Mouse (Mus musculus) intestine, embryonic 15.5 days (tissue): ENCODE results near the gene Cirbp. TPM values are rescaled to one million over a fixed set of nuclear protein-coding genes. Genes with fewer than 3 reads are reported as not detected.

Source experiments
- ATAC-seq: fragments of 200-750 bp; cut with Nextera tagmentation; 2 replicates; pipeline ENCODE4 v1.8.0; 2017; ENCODE audit warnings: moderate TSS enrichment, moderate library complexity
- H3K27ac ChIP-seq: fragments of 300-500 bp; sonication (generic); 2 replicates; pipeline ENCODE4 v1.5.1; 2015; ENCODE audit warnings: mild to moderate bottlenecking, inconsistent platforms
- H3K27me3 ChIP-seq: fragments of 300-500 bp; sonication (generic); replicated peaks from 2 replicates; pipeline ENCODE4 v1.6.1; 2015; ENCODE audit warnings: inconsistent platforms
- H3K36me3 ChIP-seq: fragments of 300-500 bp; sonication (generic); 2 replicates; pipeline ENCODE4 v1.6.1; 2015; ENCODE audit warnings: inconsistent platforms
- H3K4me1 ChIP-seq: fragments of 300-500 bp; sonication (generic); replicated peaks from 2 replicates; pipeline ENCODE4 v1.6.1; 2015; ENCODE audit warnings: inconsistent platforms
- H3K4me2 ChIP-seq: fragments of 300-500 bp; sonication (generic); replicated peaks from 2 replicates; pipeline ENCODE4 v1.6.1; 2015; ENCODE audit warnings: mild to moderate bottlenecking, inconsistent platforms
- H3K4me3 ChIP-seq: fragments of 300-500 bp; sonication (generic); replicated peaks from 2 replicates; pipeline ENCODE4 v1.5.1; 2015; ENCODE audit warnings: inconsistent platforms
- H3K9ac ChIP-seq: fragments of 300-500 bp; sonication (generic); 2 replicates; pipeline ENCODE4 v1.6.1; 2015; ENCODE audit warnings: inconsistent platforms
- H3K9me3 ChIP-seq: fragments of 300-500 bp; sonication (generic); 2 replicates; pipeline ENCODE4 v1.6.1; 2016; ENCODE audit warnings: inconsistent platforms
- WGBS: fragments of 180-500 bp; shearing (Covaris S2); methylation state at CpG from one replicate; pipeline ENCODE4 v1.1.7; 2015; 5-methylcytosine and 5-hydroxymethylcytosine counted together
- polyA plus RNA-seq: library from polyadenylated mRNA; unstranded; fragments of >200 nt; fragmentation: Nextera tagmentation; extraction: Ambion mirVana; gene quantifications from 2 replicates; pipeline ENCODE4 v1.2.1, GENCODE M21; 2015

The Cirbp gene
- polyA plus RNA-seq, 1 experiment from 2014 or later: 83.9 TPM

DNA sequence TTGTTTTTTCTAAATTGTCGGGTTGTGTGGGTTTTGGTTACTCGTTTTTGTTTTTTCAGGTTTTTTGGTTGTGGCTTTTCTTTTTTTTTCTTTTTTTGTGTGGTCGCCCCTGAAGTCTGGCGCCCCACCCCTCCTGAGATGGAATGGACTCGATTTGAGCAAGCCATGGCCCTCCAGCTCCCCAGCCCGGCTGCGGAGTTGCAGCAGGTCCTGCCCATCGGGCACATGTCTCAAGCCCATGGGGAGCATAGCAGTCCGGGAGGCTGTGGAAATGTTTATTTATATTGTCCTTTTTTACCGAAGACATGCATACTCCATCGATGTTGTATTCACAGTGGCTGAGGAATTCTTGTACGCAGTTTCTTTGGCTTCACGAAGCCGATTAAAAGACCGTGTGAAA, 5.5 kb downstream of the Cirbp start:
- Histone ChIP-seq H3K9me3 (no peaks in the 10 kb centered on the region), H3K36me3 (peaks cover 22% of the 10 kb centered on the region), H3K4me1 (peaks cover 39% of the 10 kb centered on the region), H3K9ac (0 out of 2 replicates have a peak overlapping the region, but pooled peaks have one; percentile 62), H3K27ac (peak overlapping the region; percentile 48; the same call in 1 of the 2 replicates), H3K4me3 (no peak overlapping the region), H3K27me3 (no peaks in the 10 kb centered on the region), H3K4me2 (0 out of 2 replicates have a peak overlapping the region, but pooled peaks have one; percentile 6)
- 84% methylated on average over 15 of the region's 15 CpGs for WGBS
- ATAC-seq: no peak

GRCm38 (mm10) chr10:80171760-80172526, 6.2 kb downstream of the Cirbp start:
- H3K9ac ChIP-seq: peak overlapping the region; percentile 62
- no peak overlapping the region; the same call in none of the 2 replicates for H3K4me3 ChIP-seq
- H3K27ac ChIP-seq: peak overlapping the region; percentile 94
- no peaks in the 10 kb centered on the region for H3K9me3 ChIP-seq
- H3K36me3 ChIP-seq: peaks cover 22% of the 10 kb centered on the region
- ATAC-seq: no peak
- WGBS: 81% methylated on average over 45 of the region's 45 CpGs
- peaks cover 39% of the 10 kb centered on the region for H3K4me1 ChIP-seq
- no peaks in the 10 kb centered on the region for H3K27me3 ChIP-seq
- H3K4me2 ChIP-seq: peak overlapping the region; percentile 78

DNA sequence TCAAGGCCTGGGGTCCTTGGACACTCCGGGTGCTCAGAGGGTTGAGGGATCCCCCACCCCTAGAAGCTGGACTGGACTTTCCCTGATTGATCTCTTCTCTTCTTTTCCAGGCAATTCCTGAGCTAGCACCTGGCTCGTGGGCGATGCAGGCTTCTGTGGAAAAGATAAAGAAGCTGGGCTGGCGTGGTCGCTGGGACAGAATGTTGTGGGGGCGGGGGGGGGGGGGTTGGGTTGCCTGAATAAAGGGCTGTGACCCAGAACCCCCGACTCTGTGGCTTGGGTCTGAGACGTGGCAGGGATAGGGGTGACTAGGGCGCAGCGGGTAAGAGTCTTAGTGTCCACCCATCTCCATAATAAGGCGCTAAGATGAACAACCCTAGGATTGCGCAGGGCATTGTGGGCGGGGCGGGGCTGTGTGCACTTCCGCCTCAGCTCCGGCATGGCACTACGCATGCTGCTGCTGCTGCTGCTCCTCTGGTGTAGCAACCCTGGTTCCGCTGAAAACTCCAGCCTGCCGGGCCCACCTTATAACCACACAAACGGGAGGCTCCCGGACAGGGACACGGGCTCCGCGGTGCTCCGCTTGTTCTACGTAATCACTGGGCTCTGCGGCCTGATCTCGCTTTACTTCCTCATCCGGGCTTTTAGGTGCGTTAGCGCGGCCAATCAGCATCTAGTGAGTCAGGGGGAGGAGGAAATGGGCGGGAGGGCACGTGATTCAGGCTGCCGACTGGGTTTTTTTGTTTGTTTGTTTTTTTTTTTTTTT, 6.9 kb downstream of the Cirbp start, which contains the start of gene 1600002K03Rik:
Gene 1600002K03Rik, plus strand, starts transcription at position 418 of the 766 bp plus-strand sequence.
- ATAC-seq: peak; percentile 83
- Histone ChIP-seq H3K27me3 (no peaks in the 10 kb centered on the region), H3K9ac (peak within 1 kb of the TSS; percentile 62), H3K36me3 (peaks cover 22% of the 10 kb centered on the region), H3K27ac (peak within 1 kb of the TSS; percentile 94), H3K4me3 (peak within 1 kb of the TSS; percentile 59), H3K4me2 (peak within 1 kb of the TSS; percentile 78), H3K9me3 (no peaks in the 10 kb centered on the region), H3K4me1 (peaks cover 39% of the 10 kb centered on the region)
- 5% methylated on average over 35 of the region's 35 CpGs for WGBS

DNA sequence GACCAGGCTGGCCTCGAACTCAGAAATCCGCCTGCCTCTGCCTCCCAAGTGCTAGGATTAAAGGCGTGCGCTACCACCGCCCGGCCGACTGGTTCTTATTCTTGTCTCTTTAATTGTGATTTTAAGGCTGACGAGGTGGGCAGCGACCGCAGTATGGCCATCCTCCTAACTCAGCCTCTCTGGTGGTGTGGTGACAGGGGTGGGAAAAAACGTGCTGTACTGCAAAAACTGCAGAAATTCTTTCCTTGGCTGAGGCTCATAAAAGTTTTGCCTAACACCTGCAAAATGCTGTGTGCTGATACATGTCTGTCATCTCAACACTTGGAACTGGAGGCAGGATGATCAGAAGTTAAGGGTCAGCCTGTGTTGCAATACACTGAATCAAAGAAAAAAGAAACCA, 7.6 kb downstream of the Cirbp start:
- H3K27ac ChIP-seq: 0 out of 2 replicates have a peak overlapping the region, but pooled peaks have one; percentile 37
- H3K4me2 ChIP-seq: peak overlapping the region; percentile 78
- WGBS: 14% methylated on average over 11 of the region's 11 CpGs
- H3K36me3 ChIP-seq: peaks cover 22% of the 10 kb centered on the region
- H3K4me3 ChIP-seq: peak overlapping the region; percentile 59
- H3K9ac ChIP-seq: 0 out of 2 replicates have a peak overlapping the region, but pooled peaks have one; percentile 18
- H3K4me1 ChIP-seq: peaks cover 39% of the 10 kb centered on the region
- no peaks in the 10 kb centered on the region for H3K9me3 ChIP-seq
- ATAC-seq: no peak
- no peaks in the 10 kb centered on the region for H3K27me3 ChIP-seq

- Histone ChIP-seq H3K36me3 (peaks cover 22% of the 10 kb centered on the region), H3K4me2 (0 out of 2 replicates have a peak overlapping the region, but pooled peaks have one; percentile 78), H3K4me1 (peaks cover 32% of the 10 kb centered on the region), H3K27me3 (no peaks in the 10 kb centered on the region), H3K9ac (0 out of 2 replicates have a peak overlapping the region, but pooled peaks have one; percentile 17), H3K27ac (no peak overlapping the region), H3K4me3 (no peak overlapping the region), H3K9me3 (no peaks in the 10 kb centered on the region)
- 89% methylated on average over 10 of the region's 10 CpGs for WGBS
- ATAC-seq: no peak
Observed at GRCm38 (mm10) chr10:80173955-80174640, 8.3 kb downstream of the Cirbp start.

GRCm38 (mm10) chr10:80174705-80175104, 8.9 kb downstream of the Cirbp start:
- Histone ChIP-seq H3K4me2 (no peak overlapping the region), H3K27me3 (no peaks in the 10 kb centered on the region), H3K9ac (no peak overlapping the region), H3K27ac (no peak overlapping the region), H3K4me1 (peaks cover 29% of the 10 kb centered on the region), H3K9me3 (no peaks in the 10 kb centered on the region), H3K36me3 (peaks cover 22% of the 10 kb centered on the region), H3K4me3 (no peak overlapping the region)
- 47% methylated on average over 2 of the region's 2 CpGs for WGBS
- ATAC-seq: no peak

DNA sequence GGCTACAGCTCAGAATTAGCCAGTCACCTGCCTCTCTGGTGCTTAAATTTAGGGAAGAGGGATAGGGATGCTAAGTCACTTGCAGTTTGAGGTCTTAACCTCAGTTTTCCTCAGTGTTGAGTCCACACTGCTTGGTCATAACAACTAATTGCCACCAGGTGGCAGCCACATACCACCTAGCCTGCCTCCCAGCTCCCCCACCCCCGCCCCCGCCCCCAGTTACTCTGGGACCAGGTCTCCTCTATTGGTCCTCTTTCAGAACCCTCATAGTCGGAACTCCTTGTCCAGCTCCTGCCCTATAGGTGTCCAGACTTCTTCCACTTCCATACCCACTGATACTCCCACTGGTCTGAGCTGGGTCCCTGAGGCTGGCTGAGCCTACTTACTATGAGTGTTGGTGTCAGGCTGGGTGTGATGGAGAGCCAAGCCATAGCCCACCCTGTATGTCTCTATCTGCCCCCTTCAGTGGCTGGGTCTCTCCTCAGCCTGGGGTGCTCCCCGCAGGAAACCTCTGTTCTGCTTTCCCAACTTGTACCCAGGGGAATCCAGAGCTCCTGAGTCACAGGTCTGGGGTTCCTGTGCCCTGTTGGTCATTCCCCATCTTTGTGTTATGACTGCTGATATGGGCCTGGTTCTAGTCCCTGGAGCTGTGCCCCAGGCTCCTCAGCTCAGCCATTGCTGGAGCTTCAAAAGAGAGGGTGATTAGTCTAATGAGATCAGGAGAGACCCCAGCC, 9.9 kb downstream of the Cirbp start:
- 30% methylated on average over 4 of the region's 4 CpGs for WGBS

GRCm38 (mm10) chr10:80176270-80176834, 10.6 kb downstream of the Cirbp start:
- no peak for ATAC-seq
- Histone ChIP-seq H3K4me3 (no peak overlapping the region), H3K9me3 (no peaks in the 10 kb centered on the region), H3K36me3 (peaks cover 8% of the 10 kb centered on the region), H3K27me3 (no peaks in the 10 kb centered on the region), H3K27ac (no peak overlapping the region), H3K4me2 (no peak overlapping the region), H3K9ac (no peak overlapping the region), H3K4me1 (peaks cover 31% of the 10 kb centered on the region)
- WGBS: 82% methylated on average over 5 of the region's 5 CpGs

More for the DNA sequence above, 9.9 kb downstream of the Cirbp start:
- Histone ChIP-seq H3K9ac (no peak overlapping the region), H3K4me2 (no peak overlapping the region), H3K27me3 (no peaks in the 10 kb centered on the region), H3K4me1 (peaks cover 28% of the 10 kb centered on the region), H3K27ac (no peak overlapping the region), H3K9me3 (no peaks in the 10 kb centered on the region), H3K36me3 (peaks cover 12% of the 10 kb centered on the region), H3K4me3 (no peak overlapping the region)
- ATAC-seq: no peak

- Histone ChIP-seq H3K4me3 (no peak overlapping the region), H3K27me3 (no peaks in the 10 kb centered on the region), H3K4me2 (no peak overlapping the region), H3K27ac (no peak overlapping the region), H3K9ac (no peak overlapping the region), H3K36me3 (no peaks in the 10 kb centered on the region), H3K4me1 (peaks cover 20% of the 10 kb centered on the region), H3K9me3 (no peaks in the 10 kb centered on the region)
- no peak for ATAC-seq
- 67% methylated on average over 7 of the region's 7 CpGs for WGBS
Observed at GRCm38 (mm10) chr10:80177441-80178279, 11.9 kb downstream of the Cirbp start.

- Histone ChIP-seq H3K9me3 (no peaks in the 10 kb centered on the region), H3K36me3 (no peaks in the 10 kb centered on the region), H3K4me3 (peak within 1 kb of the TSS; percentile 75), H3K27me3 (no peaks in the 10 kb centered on the region), H3K9ac (peak within 1 kb of the TSS; percentile 88), H3K4me1 (peaks cover 20% of the 10 kb centered on the region), H3K4me2 (peak within 1 kb of the TSS; percentile 76), H3K27ac (peak within 1 kb of the TSS; percentile 44; the same call in 1 of the 2 replicates)
- 2% methylated on average over 74 of the region's 106 CpGs for WGBS
- peak; percentile 78 for ATAC-seq
Observed at GRCm38 (mm10) chr10:80179068-80180051, 13.6 kb downstream of the Cirbp start, which contains the start of gene Efna2. Gene Efna2 (plus strand): TSS chr10:80179482.
